In genomic region chr12:58212924-58213450, GRCm38 (mm10) we compare ENCODE assay signal across 9 mouse cellular contexts. TPM values are rescaled to one million over a fixed set of nuclear protein-coding genes. Genes with fewer than 3 reads are reported as not detected.
DNase-seq lines count a peak whose midpoint lies in the region; ATAC-seq and TF ChIP-seq lines count a peak whose summit lies in the region.
"Had no signal": no experiment of that assay in that cellular context is flagged by ENCODE, and none has a peak within 500 bp of the region (broad histone marks: within the 10 kb centered on the region; RNA-seq: fewer than 3 reads in every experiment).

No protein-coding gene starts in this region.

- peaks cover 58% of the 10 kb centered on the region for H3K27me3 ChIP-seq in heart, embryonic 13.5 days (replicated peaks)
- peaks cover 49% of the 10 kb centered on the region for H3K27me3 ChIP-seq in hindbrain, embryonic 14.5 days (ENCODE audit: control insufficient read depth, insufficient read depth, low read length)
- H3K27me3 ChIP-seq in limb, embryonic 14.5 days (ENCODE audit: control insufficient read depth, insufficient read depth, low read length): peaks cover 27% of the 10 kb centered on the region

- no peak for TF ChIP-seq POLR2A in limb, embryonic 14.5 days (IDR thresholded peaks at IDR 0.05; ENCODE audit: borderline replicate concordance, extremely low read depth, insufficient read depth, insufficient read length)

- no peaks in the 10 kb centered on the region for H3K36me3 ChIP-seq in heart, embryonic 13.5 days
- no peaks in the 10 kb centered on the region for H3K36me3 ChIP-seq in hindbrain, embryonic 14.5 days (replicated peaks; ENCODE audit: control insufficient read depth, insufficient read depth)
- H3K36me3 ChIP-seq in limb, embryonic 14.5 days (ENCODE audit: control insufficient read depth, insufficient read depth, low read length): no peaks in the 10 kb centered on the region

- peak overlapping the region; percentile 52 for H3K9ac ChIP-seq in heart, embryonic 13.5 days
- H3K9ac ChIP-seq in hindbrain, embryonic 14.5 days: peak overlapping the region; percentile 65
- H3K9ac ChIP-seq in limb, embryonic 14.5 days (ENCODE audit: low read depth, low read length, severe bottlenecking): peak overlapping the region; percentile 35; the same call in 1 of the 2 replicates

- H3K4me3 ChIP-seq in heart, embryonic 13.5 days: peak overlapping the region; percentile 56
- H3K4me3 ChIP-seq in hindbrain, embryonic 14.5 days (replicated peaks; ENCODE audit: low read length): peak overlapping the region; percentile 55
- H3K4me3 ChIP-seq in limb, embryonic 14.5 days (replicated peaks; ENCODE audit: low read length): peak overlapping the region; percentile 49

- H3K4me2 ChIP-seq in heart, embryonic 13.5 days: peak overlapping the region; percentile 93
- H3K4me2 ChIP-seq in hindbrain, embryonic 14.5 days (replicated peaks): peak overlapping the region; percentile 96
- H3K4me2 ChIP-seq in limb, embryonic 14.5 days (replicated peaks; ENCODE audit: low read depth, low read length, severe bottlenecking): peak overlapping the region; percentile 73

- no peaks in the 10 kb centered on the region for H3K9me3 ChIP-seq in heart, embryonic 13.5 days
- no peaks in the 10 kb centered on the region for H3K9me3 ChIP-seq in hindbrain, embryonic 14.5 days (ENCODE audit: control insufficient read depth, low read length)
- no peaks in the 10 kb centered on the region for H3K9me3 ChIP-seq in limb, embryonic 14.5 days (ENCODE audit: control insufficient read depth, low read length)

- no peak for ATAC-seq in heart, embryonic 13.5 days (ENCODE audit: extremely low read depth, insufficient number of reproducible peaks, low FRiP score, low TSS enrichment)
- peak; percentile 32; the same call in 1 of the 2 replicates for ATAC-seq in hindbrain, embryonic 14.5 days (ENCODE audit: low FRiP score)
- ATAC-seq in limb, embryonic 14.5 days (ENCODE audit: low FRiP score, low read depth): 0 out of 2 replicates have a peak, but pooled peaks have one; percentile 13

- H3K4me1 ChIP-seq in heart, embryonic 13.5 days: peaks cover 28% of the 10 kb centered on the region
- H3K4me1 ChIP-seq in hindbrain, embryonic 14.5 days (replicated peaks; ENCODE audit: control insufficient read depth, insufficient read depth, low read length): peaks cover 19% of the 10 kb centered on the region
- peaks cover 13% of the 10 kb centered on the region for H3K4me1 ChIP-seq in limb, embryonic 14.5 days (ENCODE audit: control insufficient read depth, insufficient read depth, low read length)

- DNase-seq in heart, postnatal 25 days (ENCODE audit: low spot score): no peak
- DNase-seq in embryo, embryonic 9.5 days (ENCODE audit: extremely low spot score): peak; percentile 32
- no peak for DNase-seq in hindbrain, embryonic 14.5 days (ENCODE audit: low spot score)
- DNase-seq in limb, embryonic 14.5 days (ENCODE audit: low spot score): no peak
- peak; percentile 40 to 44 for DNase-seq in right cerebral cortex, adult 2 months (ENCODE audit: low spot score in 2 of 2)
- no peak for DNase-seq in urinary bladder, postnatal 10 days (ENCODE audit: low spot score)
- no peak for DNase-seq in adrenal gland, adult 8-10 months

- H3K27ac ChIP-seq in heart, embryonic 13.5 days (replicated peaks): no peak overlapping the region
- H3K27ac ChIP-seq in hindbrain, embryonic 14.5 days: 0 out of 2 replicates have a peak overlapping the region, but pooled peaks have one; percentile 14
- no peak overlapping the region for H3K27ac ChIP-seq in limb, embryonic 14.5 days (replicated peaks; ENCODE audit: low read depth, low read length)

- intact Hi-C loops in heart, postnatal 25 days (cut with DNase I): loop anchor here (2.0 to 10.0 kb wide), 4 partner anchors 54 to 422 kb away; no protein-coding TSS in a partner anchor

- WGBS in heart, embryonic 13.5 days: 4% methylated on average over 29 of the region's 29 CpGs
- 2% methylated on average over 29 of the region's 29 CpGs for WGBS in hindbrain, embryonic 14.5 days
- 3% methylated on average over 29 of the region's 29 CpGs for WGBS in limb, embryonic 14.5 days

RNA-seq across cellular contexts. Expression of gene Sstr1, which starts 1.4 kb away (rescaled TPM):
- polyA plus RNA-seq in heart, embryonic 13.5 days (2015; fragmentation: Nextera tagmentation; extraction: Ambion mirVana): 0.25 TPM in 1 of 2 replicates, not detected in the other
- total RNA-seq in heart, postnatal 25 days (2021): not detected
- 11.6 and 12.2 TPM in 2 replicates for polyA plus RNA-seq in hindbrain, embryonic 14.5 days (2014; fragmentation: Nextera tagmentation; extraction: Ambion mirVana)
- 4.0 and 5.4 TPM in 2 replicates for polyA plus RNA-seq in limb, embryonic 14.5 days (2012; rRNA removed)
- 1.4 and 1.5 TPM in 2 replicates for polyA plus RNA-seq in limb, embryonic 14.5 days (2014; fragmentation: Nextera tagmentation; extraction: Ambion mirVana)
- under 1 TPM in 1 of 4 experiments, not detected in 3; 0.29 TPM for total RNA-seq in adrenal gland, adult 8-10 months (2022)
- total RNA-seq: hematopoietic stem cell, adult 5-6 weeks had no signal

RNA-seq across cellular contexts. Expression of gene Clec14a, which starts 56.1 kb away (rescaled TPM):
- polyA plus RNA-seq in heart, embryonic 13.5 days (2015; fragmentation: Nextera tagmentation; extraction: Ambion mirVana): 14.5 and 16.0 TPM in 2 replicates
- 10 to 100 TPM; 15.2 to 20.2 TPM for total RNA-seq in heart, postnatal 25 days (2021)
- 7.9 and 9.3 TPM in 2 replicates for polyA plus RNA-seq in hindbrain, embryonic 14.5 days (2014; fragmentation: Nextera tagmentation; extraction: Ambion mirVana)
- polyA plus RNA-seq in limb, embryonic 14.5 days (2012; rRNA removed): 11.4 and 12.8 TPM in 2 replicates
- 17.3 and 17.5 TPM in 2 replicates for polyA plus RNA-seq in limb, embryonic 14.5 days (2014; fragmentation: Nextera tagmentation; extraction: Ambion mirVana)
- 10 to 100 TPM in 3 of 4 experiments, 1 to 10 TPM in 1; 9.4 to 15.3 (median 13.5) TPM for total RNA-seq in adrenal gland, adult 8-10 months (2022)

Comparison
In these comparisons a context has a peak if more than half of its experiments do, and no peak if none do; other contexts are left out.
1. DNase-seq: peak in embryo, embryonic 9.5 days (single experiment) and right cerebral cortex, adult 2 months (2 of 2); none in heart, postnatal 25 days (single experiment), hindbrain, embryonic 14.5 days (single experiment), limb, embryonic 14.5 days (single experiment), urinary bladder, postnatal 10 days (single experiment) and adrenal gland, adult 8-10 months (single experiment).
2. Peak in every context shown above with its lines, with median percentiles within 50 percentile points of each other: H3K4me2 ChIP-seq, H3K4me3 ChIP-seq and H3K9ac ChIP-seq.